Mouse (Mus musculus): ENCODE measurements around the gene Pkd1. TPM values are rescaled to one million over a fixed set of nuclear protein-coding genes. Genes with fewer than 3 reads are reported as not detected.

Gene Pkd1
- polyA plus RNA-seq, 1 experiment from 2014 or later: 20.5 TPM

GRCm38 (mm10) chr17:24579532-24579931 is 29.9 kb downstream of the Pkd1 start:
- 94% methylated on average over 3 of the region's 3 CpGs for whole genome bisulfite sequencing
- Histone ChIP-seq H3K9ac (no peak overlapping the region), H3K36me3 (peaks cover 82% of the 10 kb centered on the region), H3K4me1 (no peaks in the 10 kb centered on the region), H3K4me2 (replicated peaks) (no peak overlapping the region), H3K4me3 (no peak overlapping the region), H3K27ac (no peak overlapping the region), H3K9me3 (replicated peaks) (no peaks in the 10 kb centered on the region), H3K27me3 (no peaks in the 10 kb centered on the region)
- no peak for ATAC-seq (ENCODE audit: low FRiP score)

- WGBS: 94% methylated on average over 2 of the region's 2 CpGs
- H3K4me1 ChIP-seq: no peaks in the 10 kb centered on the region
- H3K27ac ChIP-seq: no peak overlapping the region
- H3K27me3 ChIP-seq: no peaks in the 10 kb centered on the region
- no peak overlapping the region for H3K9ac ChIP-seq
- H3K36me3 ChIP-seq: peaks cover 82% of the 10 kb centered on the region
- no peak for ATAC-seq (ENCODE audit: low FRiP score)
- H3K4me3 ChIP-seq: no peak overlapping the region
- no peaks in the 10 kb centered on the region for H3K9me3 ChIP-seq (replicated peaks)
- no peak overlapping the region for H3K4me2 ChIP-seq (replicated peaks)
Measured at GRCm38 (mm10) chr17:24580287-24580686, 30.7 kb downstream of the Pkd1 start.

DNA sequence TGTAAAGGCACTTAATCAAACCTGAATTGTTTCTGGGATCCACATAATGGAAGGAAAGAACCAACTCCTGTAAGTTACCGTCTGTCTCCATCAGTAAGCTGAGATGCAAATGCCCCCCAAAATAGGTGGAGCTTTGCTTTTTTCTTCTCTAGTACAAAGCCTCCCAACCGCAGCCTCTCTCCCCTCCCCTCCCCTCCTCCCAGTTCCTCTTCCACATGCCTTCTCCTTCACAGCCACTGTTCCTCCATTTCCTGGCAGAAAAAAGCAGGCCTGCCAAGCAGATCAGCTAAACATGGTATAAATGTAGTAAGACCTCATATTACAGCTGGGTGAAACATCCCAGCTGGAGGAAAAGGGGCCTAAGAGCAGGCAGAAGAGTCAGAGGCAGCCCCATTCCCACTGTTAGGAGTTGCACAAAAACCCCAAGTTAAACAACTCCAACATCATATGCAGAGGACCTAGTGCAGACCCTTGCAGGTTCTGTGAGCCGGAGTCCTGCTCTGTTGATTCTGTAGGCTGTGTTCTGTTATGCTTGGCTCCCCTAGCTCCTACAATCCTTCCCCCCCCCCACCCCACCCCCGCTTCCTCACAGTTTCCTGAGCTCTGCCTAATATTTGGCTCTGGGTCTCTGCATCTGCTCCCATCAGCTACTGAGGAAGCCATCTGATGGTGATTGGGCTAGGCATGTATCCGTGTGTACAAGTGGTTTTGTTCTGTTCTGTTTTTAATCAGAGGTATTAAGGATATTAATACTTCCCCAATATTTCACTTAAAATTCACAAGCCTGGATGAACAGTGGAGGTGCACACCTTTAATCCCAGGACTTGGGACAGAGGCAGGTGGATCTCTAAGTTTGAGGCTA is 34.2 kb downstream of the Pkd1 start:
- Histone ChIP-seq H3K36me3 (peaks cover 84% of the 10 kb centered on the region), H3K9me3 (replicated peaks) (no peaks in the 10 kb centered on the region), H3K4me3 (no peak overlapping the region), H3K9ac (no peak overlapping the region), H3K4me2 (replicated peaks) (no peak overlapping the region), H3K27me3 (no peaks in the 10 kb centered on the region), H3K4me1 (no peaks in the 10 kb centered on the region), H3K27ac (no peak overlapping the region)
- WGBS: 68% methylated on average over 5 of the region's 5 CpGs
- no peak for ATAC-seq (ENCODE audit: low FRiP score)

DNA sequence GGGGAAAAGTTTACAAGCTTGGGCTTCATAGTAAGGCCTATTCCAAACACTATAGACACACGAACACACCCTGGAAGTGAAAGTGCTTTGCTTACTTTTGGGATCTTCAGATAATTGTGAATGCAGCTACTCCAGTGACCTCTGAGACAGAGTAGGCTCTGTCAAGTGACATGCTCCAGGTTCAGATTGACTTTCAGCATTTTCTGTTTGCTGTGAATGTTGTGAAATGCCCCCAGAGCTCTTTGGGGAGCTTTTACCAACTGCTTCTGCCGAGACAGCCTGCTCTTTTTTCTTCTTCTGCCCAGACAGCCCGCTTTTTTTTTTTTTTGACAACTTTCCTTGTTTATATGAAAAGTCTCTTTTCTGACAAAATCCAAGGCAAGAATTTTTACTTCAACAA is 34.9 kb downstream of the Pkd1 start:
- H3K4me3 ChIP-seq: no peak overlapping the region
- peaks cover 83% of the 10 kb centered on the region for H3K36me3 ChIP-seq
- no peak for ATAC-seq (ENCODE audit: low FRiP score)
- H3K4me2 ChIP-seq (replicated peaks): no peak overlapping the region
- no peak overlapping the region for H3K27ac ChIP-seq
- no peaks in the 10 kb centered on the region for H3K27me3 ChIP-seq
- 81% methylated on average over 3 of the region's 3 CpGs for WGBS
- H3K4me1 ChIP-seq: no peaks in the 10 kb centered on the region
- H3K9ac ChIP-seq: no peak overlapping the region
- H3K9me3 ChIP-seq (replicated peaks): no peaks in the 10 kb centered on the region

DNA sequence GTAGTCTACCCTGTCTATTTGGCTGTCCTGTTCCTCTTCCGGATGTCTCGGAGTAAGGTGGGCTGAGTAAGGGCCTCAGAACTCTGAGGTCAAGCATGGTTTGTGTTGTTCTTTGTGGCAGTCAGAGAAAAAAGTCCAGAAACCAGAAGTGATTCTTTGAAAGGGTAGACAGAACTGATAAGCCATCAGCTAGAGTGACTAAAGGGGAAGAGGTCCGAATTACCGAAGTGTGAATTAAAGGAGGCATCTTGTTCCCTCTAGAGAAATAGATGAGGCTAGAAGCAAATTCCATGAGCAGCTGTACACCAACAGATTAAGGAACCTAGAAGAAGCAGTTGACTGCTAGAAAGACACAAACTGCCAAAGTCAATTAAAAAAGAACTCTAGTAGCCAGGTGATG is 36.9 kb downstream of the Pkd1 start:
- ATAC-seq (ENCODE audit: low FRiP score): no peak
- Histone ChIP-seq H3K9me3 (replicated peaks) (no peaks in the 10 kb centered on the region), H3K4me1 (no peaks in the 10 kb centered on the region), H3K4me2 (replicated peaks) (no peak overlapping the region), H3K9ac (no peak overlapping the region), H3K27me3 (no peaks in the 10 kb centered on the region), H3K36me3 (peaks cover 79% of the 10 kb centered on the region), H3K4me3 (no peak overlapping the region), H3K27ac (no peak overlapping the region)
- WGBS: 93% methylated on average over 4 of the region's 4 CpGs

DNA sequence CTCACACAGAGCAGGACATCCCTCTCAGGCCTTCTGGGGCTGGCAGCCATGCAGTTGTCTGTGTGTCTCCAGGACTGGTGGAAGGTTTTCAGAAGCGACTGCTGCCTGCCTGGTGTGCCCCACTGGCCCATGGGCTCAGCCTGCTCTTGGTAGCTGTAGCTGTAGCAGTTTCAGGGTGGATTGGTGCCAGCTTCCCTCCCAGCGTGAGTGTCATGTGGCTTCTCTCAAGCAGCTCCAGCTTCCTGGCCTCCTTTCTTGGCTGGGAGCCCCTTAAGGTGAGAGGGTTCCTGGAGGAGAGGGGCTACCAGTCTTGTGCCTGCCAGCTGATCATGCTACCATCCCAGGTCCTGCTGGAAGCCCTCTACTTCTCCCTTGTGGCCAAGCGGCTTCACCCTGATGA is 41.3 kb downstream of the Pkd1 start:
- no peak overlapping the region for H3K4me2 ChIP-seq (replicated peaks)
- H3K27ac ChIP-seq: no peak overlapping the region
- H3K9me3 ChIP-seq (replicated peaks): no peaks in the 10 kb centered on the region
- peaks cover 90% of the 10 kb centered on the region for H3K36me3 ChIP-seq
- H3K9ac ChIP-seq: no peak overlapping the region
- H3K4me3 ChIP-seq: no peak overlapping the region
- ATAC-seq (ENCODE audit: low FRiP score): no peak
- H3K27me3 ChIP-seq: no peaks in the 10 kb centered on the region
- H3K4me1 ChIP-seq: no peaks in the 10 kb centered on the region
- WGBS: 93% methylated on average over 3 of the region's 3 CpGs

DNA sequence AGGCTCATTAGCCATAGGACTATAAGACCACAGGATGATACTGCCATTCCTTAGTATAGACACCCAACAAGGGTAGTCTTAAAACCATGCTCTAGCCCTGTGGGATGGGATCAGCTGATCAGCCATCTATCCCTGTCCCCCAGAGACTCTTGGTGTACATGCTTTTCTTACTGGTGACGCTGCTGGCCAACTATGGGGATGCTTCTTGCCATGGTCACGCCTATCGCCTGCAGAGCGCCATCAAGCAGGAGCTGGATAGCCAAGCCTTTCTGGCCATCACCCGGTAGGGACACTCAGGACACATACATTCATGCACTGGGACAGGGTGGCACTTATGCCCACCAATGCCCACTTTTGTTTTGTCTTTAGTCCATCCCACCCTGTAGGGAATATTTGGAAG is 42.1 kb downstream of the Pkd1 start:
- H3K4me1 ChIP-seq: no peaks in the 10 kb centered on the region
- no peak overlapping the region for H3K9ac ChIP-seq
- no peak overlapping the region for H3K4me2 ChIP-seq (replicated peaks)
- no peaks in the 10 kb centered on the region for H3K9me3 ChIP-seq (replicated peaks)
- no peak for ATAC-seq (ENCODE audit: low FRiP score)
- no peak overlapping the region for H3K4me3 ChIP-seq
- peaks cover 90% of the 10 kb centered on the region for H3K36me3 ChIP-seq
- H3K27me3 ChIP-seq: no peaks in the 10 kb centered on the region
- no peak overlapping the region for H3K27ac ChIP-seq
- 95% methylated on average over 5 of the region's 5 CpGs for WGBS

DNA sequence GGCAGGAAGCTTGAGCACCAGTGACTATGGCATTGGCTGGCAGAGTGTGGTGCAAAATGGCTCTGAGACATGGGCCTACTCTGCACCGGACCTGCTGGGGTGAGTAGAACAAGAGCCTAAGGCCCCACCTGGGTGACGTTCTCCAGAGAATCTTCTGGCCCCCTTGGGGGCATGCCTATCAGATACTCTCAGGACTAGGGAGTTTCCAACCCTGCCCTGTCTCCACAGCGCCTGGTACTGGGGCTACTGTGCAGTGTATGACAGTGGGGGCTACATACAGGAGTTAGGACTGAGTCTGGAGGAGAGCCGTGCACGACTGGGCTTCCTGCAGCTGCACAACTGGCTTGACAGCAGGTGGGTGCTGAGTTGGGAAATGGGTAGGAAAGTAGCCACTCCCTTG is 43.6 kb downstream of the Pkd1 start:
- 81% methylated on average over 5 of the region's 5 CpGs for WGBS
- Histone ChIP-seq H3K27ac (no peak overlapping the region), H3K4me3 (no peak overlapping the region), H3K9me3 (replicated peaks) (no peaks in the 10 kb centered on the region), H3K9ac (no peak overlapping the region), H3K4me1 (no peaks in the 10 kb centered on the region), H3K36me3 (peaks cover 90% of the 10 kb centered on the region), H3K4me2 (replicated peaks) (no peak overlapping the region), H3K27me3 (no peaks in the 10 kb centered on the region)
- no peak for ATAC-seq (ENCODE audit: low FRiP score)

DNA sequence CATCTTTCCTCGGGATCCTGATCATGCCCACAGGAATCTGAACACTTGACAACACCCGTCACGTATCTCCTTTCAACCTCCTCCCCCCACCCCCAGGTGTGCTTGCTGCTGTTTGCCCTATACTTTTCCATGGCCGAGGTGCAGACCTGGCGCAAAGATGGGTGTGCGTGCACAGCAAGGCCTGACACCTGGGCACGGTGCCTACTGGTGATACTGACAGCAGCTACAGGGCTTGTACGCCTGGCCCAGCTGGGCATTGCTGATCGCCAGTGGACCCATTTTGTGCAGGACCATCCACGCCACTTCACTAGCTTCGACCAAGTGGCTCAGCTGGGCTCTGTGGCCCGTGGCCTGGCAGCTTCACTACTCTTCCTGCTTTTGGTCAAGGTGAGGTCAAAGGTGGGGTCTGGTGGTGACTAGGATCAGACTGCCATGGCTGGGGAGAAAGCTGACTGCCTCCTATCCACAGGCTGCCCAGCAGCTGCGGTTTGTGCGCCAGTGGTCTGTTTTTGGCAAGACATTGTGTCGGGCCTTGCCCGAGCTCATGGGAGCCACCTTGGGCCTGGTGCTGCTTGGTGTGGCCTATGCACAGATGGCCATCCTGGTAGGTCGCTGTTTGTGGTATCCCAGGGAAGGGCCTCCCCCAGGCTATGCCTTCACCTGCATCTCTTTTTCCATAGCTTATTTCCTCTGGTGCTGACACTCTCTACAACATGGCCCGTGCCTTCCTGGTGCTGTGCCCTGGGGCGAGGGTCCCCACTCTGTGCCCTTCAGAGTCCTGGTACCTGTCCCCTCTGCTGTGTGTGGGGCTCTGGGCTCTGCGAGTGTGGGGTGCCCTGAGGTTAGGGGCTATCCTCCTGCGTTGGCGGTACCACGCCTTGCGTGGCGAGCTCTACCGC is 44.6 kb downstream of the Pkd1 start:
- H3K4me3 ChIP-seq: no peak overlapping the region
- 92% methylated on average over 26 of the region's 26 CpGs for WGBS
- no peak overlapping the region for H3K9ac ChIP-seq
- no peak for ATAC-seq (ENCODE audit: low FRiP score)
- no peak overlapping the region for H3K27ac ChIP-seq
- no peaks in the 10 kb centered on the region for H3K27me3 ChIP-seq
- H3K36me3 ChIP-seq: peaks cover 95% of the 10 kb centered on the region
- no peak overlapping the region for H3K4me2 ChIP-seq (replicated peaks)
- no peaks in the 10 kb centered on the region for H3K9me3 ChIP-seq (replicated peaks)
- no peaks in the 10 kb centered on the region for H3K4me1 ChIP-seq

DNA sequence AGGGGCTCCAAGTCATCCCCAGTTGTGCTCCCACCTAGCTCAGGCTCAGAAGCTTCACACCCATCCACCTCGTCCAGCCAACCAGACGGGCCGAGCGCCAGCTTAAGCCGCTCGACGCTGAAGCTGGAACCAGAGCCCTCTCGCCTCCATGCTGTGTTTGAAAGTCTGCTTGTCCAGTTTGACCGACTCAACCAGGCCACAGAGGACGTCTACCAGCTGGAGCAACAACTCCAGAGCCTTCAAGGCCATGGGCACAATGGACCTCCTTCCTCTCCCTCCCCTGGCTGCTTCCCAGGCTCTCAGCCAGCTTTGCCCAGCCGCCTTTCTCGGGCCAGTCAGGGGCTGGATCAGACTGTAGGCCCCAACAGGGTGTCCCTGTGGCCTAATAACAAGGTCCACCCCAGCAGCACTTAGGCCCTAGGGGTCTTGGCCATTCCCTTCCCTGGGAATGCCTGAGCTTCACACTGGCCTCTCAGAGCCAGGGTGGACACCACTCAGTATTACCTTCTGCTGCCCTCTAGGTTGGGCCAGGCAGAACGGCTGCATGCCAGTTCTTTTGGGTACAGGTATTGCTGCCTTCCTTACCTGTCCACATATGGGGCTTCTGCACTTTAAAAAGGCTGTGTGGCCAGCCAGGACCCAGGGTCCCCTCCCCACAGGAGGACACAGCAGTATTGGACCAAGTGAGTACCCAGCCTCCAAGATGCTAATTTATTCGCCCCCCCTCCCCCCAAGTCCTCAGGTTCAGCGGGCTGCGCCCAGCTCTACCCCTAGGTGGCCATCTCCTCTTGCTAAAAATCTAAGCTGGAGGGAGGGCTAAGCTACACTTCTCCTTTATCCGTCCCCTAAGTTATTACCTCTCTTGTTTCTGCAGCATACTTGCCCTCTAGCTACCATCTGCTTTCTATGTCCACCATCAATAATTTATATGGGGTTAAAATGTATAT is 45.8 kb downstream of the Pkd1 start:
- Histone ChIP-seq H3K36me3 (peaks cover 98% of the 10 kb centered on the region), H3K27me3 (no peaks in the 10 kb centered on the region), H3K9ac (no peak overlapping the region), H3K4me1 (no peaks in the 10 kb centered on the region), H3K4me3 (no peak overlapping the region), H3K27ac (0 out of 2 replicates have a peak overlapping the region, but pooled peaks have one; percentile 23), H3K9me3 (replicated peaks) (no peaks in the 10 kb centered on the region), H3K4me2 (replicated peaks) (no peak overlapping the region)
- no peak for ATAC-seq (ENCODE audit: low FRiP score)
- 76% methylated on average over 17 of the region's 17 CpGs for WGBS

GRCm38 (mm10) chr17:24596073-24596466 is 46.4 kb downstream of the Pkd1 start:
- H3K27ac ChIP-seq: no peak overlapping the region
- no peaks in the 10 kb centered on the region for H3K4me1 ChIP-seq
- H3K9ac ChIP-seq: no peak overlapping the region
- H3K4me2 ChIP-seq (replicated peaks): no peak overlapping the region
- peaks cover 98% of the 10 kb centered on the region for H3K36me3 ChIP-seq
- H3K27me3 ChIP-seq: no peaks in the 10 kb centered on the region
- no peak overlapping the region for H3K4me3 ChIP-seq
- H3K9me3 ChIP-seq (replicated peaks): no peaks in the 10 kb centered on the region
- WGBS: 73% methylated on average over 5 of the region's 5 CpGs
- ATAC-seq (ENCODE audit: low FRiP score): no peak

Measured in hindbrain, embryonic 12.5 days (tissue).